Mouse (Mus musculus) midbrain, postnatal 0 days (tissue): ENCODE measurements at regions not wholly inside any gene's neighbourhood (a gene's known extent, or its start where the extent isn't known, plus 50 kb on each side); places are given as distances from the start of the nearest gene placed in this dataset.

ENCODE experiments used
- ATAC-seq: fragments of 200-750 bp; cut with Nextera tagmentation; 2 replicates; pipeline ENCODE4 v1.8.0; 2017; ENCODE audit warnings: moderate number of reproducible peaks, mild to moderate bottlenecking, moderate TSS enrichment, moderate library complexity; ENCODE audit not compliant: low FRiP score
- DNase-seq: peaks from one replicate; pipeline ENCODE4 v3.0.0-alpha.2; 2015; ENCODE audit warnings: low spot score
- H3K27ac ChIP-seq: fragments of 300-500 bp; sonication (generic); 2 replicates; pipeline ENCODE4 v1.5.1; 2014; ENCODE audit warnings: low read depth, mild to moderate bottlenecking, low read length, mixed read lengths
- H3K27me3 ChIP-seq: fragments of 300-500 bp; sonication (generic); 2 replicates; pipeline ENCODE4 v1.6.1; 2014; ENCODE audit warnings: low read length, control low read depth, mixed read lengths; ENCODE audit not compliant: insufficient read depth
- H3K36me3 ChIP-seq: fragments of 300-500 bp; sonication (generic); 2 replicates; pipeline ENCODE4 v1.6.1; 2014; ENCODE audit warnings: low read length, control low read depth, mixed read lengths; ENCODE audit not compliant: insufficient read depth
- H3K4me1 ChIP-seq: fragments of 300-500 bp; sonication (generic); 2 replicates; pipeline ENCODE4 v1.6.1; 2014; ENCODE audit warnings: mild to moderate bottlenecking, control low read depth, antibody characterized with exemption, low read length, mixed read lengths; ENCODE audit not compliant: insufficient read depth
- H3K4me2 ChIP-seq: fragments of 300-500 bp; sonication (generic); 2 replicates; pipeline ENCODE4 v1.6.1; 2014; ENCODE audit warnings: low read depth, mild to moderate bottlenecking, low read length, mixed read lengths; ENCODE audit not compliant: poor library complexity, severe bottlenecking
- H3K4me3 ChIP-seq: fragments of 300-500 bp; sonication (generic); 2 replicates; pipeline ENCODE4 v1.5.1; 2014; ENCODE audit warnings: low read depth, mild to moderate bottlenecking, low read length, moderate library complexity
- H3K9ac ChIP-seq: fragments of 300-500 bp; sonication (generic); replicated peaks from 2 replicates; pipeline ENCODE4 v1.6.1; 2014; ENCODE audit warnings: mild to moderate bottlenecking, low read length, moderate library complexity, mixed read lengths; ENCODE audit not compliant: poor library complexity, severe bottlenecking
- H3K9me3 ChIP-seq: fragments of 300-500 bp; sonication (generic); 2 replicates; pipeline ENCODE4 v1.6.1; 2016; ENCODE audit warnings: low read length, control low read depth
- CTCF ChIP-seq: IDR thresholded peaks from 2 replicates; pipeline ENCODE4 v1.5.1; 2016; ENCODE audit warnings: antibody characterized with exemption, mild to moderate bottlenecking
- WGBS: fragments of 180-500 bp; shearing (Covaris S2); extraction: QIAGEN DNeasy Blood & Tissue Kit; methylation state at CpG from one replicate; pipeline ENCODE4 v1.1.7; 2014; 5-methylcytosine and 5-hydroxymethylcytosine counted together

- WGBS = 89% methylated on average over 2 of the region's 2 CpGs
- Histone ChIP-seq H3K27ac (no peak overlapping the region), H3K4me1 (no peaks in the 10 kb centered on the region), H3K36me3 (no peaks in the 10 kb centered on the region), H3K4me2 (no peak overlapping the region), H3K9ac (no peak overlapping the region), H3K27me3 (no peaks in the 10 kb centered on the region), H3K4me3 (no peak overlapping the region), H3K9me3 (no peaks in the 10 kb centered on the region)
- ATAC-seq (no peak), DNase-seq (no peak)
- TF ChIP-seq CTCF = no peak
Measured at GRCm38 (mm10) chr13:39702621-39703020, 658.6 kb downstream of the Ofcc1 start.

- Histone ChIP-seq H3K4me2 (no peak overlapping the region), H3K4me3 (no peak overlapping the region), H3K36me3 (no peaks in the 10 kb centered on the region), H3K27me3 (no peaks in the 10 kb centered on the region), H3K9me3 (no peaks in the 10 kb centered on the region), H3K4me1 (no peaks in the 10 kb centered on the region), H3K9ac (no peak overlapping the region), H3K27ac (no peak overlapping the region)
- no peak for ATAC-seq
- 80% methylated on average over 3 of the region's 3 CpGs for WGBS
- no peak for TF ChIP-seq CTCF
- DNase-seq = peak; percentile 9
Measured at GRCm38 (mm10) chr13:39691291-39692024, 669.8 kb downstream of the Ofcc1 start.

- no peak overlapping the region for H3K27ac ChIP-seq
- no peaks in the 10 kb centered on the region for H3K9me3 ChIP-seq
- no peaks in the 10 kb centered on the region for H3K36me3 ChIP-seq
- no peak overlapping the region for H3K4me2 ChIP-seq
- ATAC-seq (no peak), DNase-seq (no peak)
- no peak overlapping the region for H3K4me3 ChIP-seq
- TF ChIP-seq CTCF = no peak
- no peak overlapping the region for H3K9ac ChIP-seq
- no peaks in the 10 kb centered on the region for H3K27me3 ChIP-seq
- no peaks in the 10 kb centered on the region for H3K4me1 ChIP-seq
- WGBS = 95% methylated on average over 1 of the region's 1 CpGs
Measured at GRCm38 (mm10) chr13:39664548-39664947, 696.7 kb downstream of the Ofcc1 start.

- Histone ChIP-seq H3K27me3 (peaks cover 5% of the 10 kb centered on the region; the same call in 1 of the 2 replicates), H3K27ac (no peak overlapping the region), H3K9me3 (no peaks in the 10 kb centered on the region), H3K36me3 (no peaks in the 10 kb centered on the region), H3K4me1 (no peaks in the 10 kb centered on the region), H3K9ac (no peak overlapping the region), H3K4me3 (no peak overlapping the region), H3K4me2 (no peak overlapping the region)
- WGBS = 58% methylated on average over 12 of the region's 12 CpGs
- no peak for TF ChIP-seq CTCF
- DNase-seq = peak; percentile 72
- ATAC-seq = no peak
Measured at GRCm38 (mm10) chr13:39649457-39649856, 688.8 kb upstream of the Slc35b3 start.

GRCm38 (mm10) chr13:39647367-39647766, 686.7 kb upstream of the Slc35b3 start:
- H3K4me3 ChIP-seq = no peak overlapping the region
- H3K9ac ChIP-seq = no peak overlapping the region
- no peak overlapping the region for H3K4me2 ChIP-seq
- 22% methylated on average over 9 of the region's 9 CpGs for WGBS
- H3K27me3 ChIP-seq = peaks cover 5% of the 10 kb centered on the region; the same call in 1 of the 2 replicates
- no peak overlapping the region for H3K27ac ChIP-seq
- no peaks in the 10 kb centered on the region for H3K4me1 ChIP-seq
- DNase-seq (peak; percentile 85), ATAC-seq (no peak)
- H3K36me3 ChIP-seq = no peaks in the 10 kb centered on the region
- TF ChIP-seq CTCF = peak; percentile 82
- H3K9me3 ChIP-seq = no peaks in the 10 kb centered on the region

- H3K9ac ChIP-seq = no peak overlapping the region
- H3K36me3 ChIP-seq = no peaks in the 10 kb centered on the region
- DNase-seq (peak; percentile 46), ATAC-seq (no peak)
- TF ChIP-seq CTCF = no peak
- no peak overlapping the region for H3K27ac ChIP-seq
- 83% methylated on average over 8 of the region's 8 CpGs for WGBS
- no peaks in the 10 kb centered on the region for H3K9me3 ChIP-seq
- no peaks in the 10 kb centered on the region for H3K27me3 ChIP-seq
- no peak overlapping the region for H3K4me3 ChIP-seq
- no peaks in the 10 kb centered on the region for H3K4me1 ChIP-seq
- H3K4me2 ChIP-seq = no peak overlapping the region
Measured at GRCm38 (mm10) chr13:39631506-39632132, 670.9 kb upstream of the Slc35b3 start.
